ENCODE assay signal across 11 mouse cellular contexts in the genomic region with DNA sequence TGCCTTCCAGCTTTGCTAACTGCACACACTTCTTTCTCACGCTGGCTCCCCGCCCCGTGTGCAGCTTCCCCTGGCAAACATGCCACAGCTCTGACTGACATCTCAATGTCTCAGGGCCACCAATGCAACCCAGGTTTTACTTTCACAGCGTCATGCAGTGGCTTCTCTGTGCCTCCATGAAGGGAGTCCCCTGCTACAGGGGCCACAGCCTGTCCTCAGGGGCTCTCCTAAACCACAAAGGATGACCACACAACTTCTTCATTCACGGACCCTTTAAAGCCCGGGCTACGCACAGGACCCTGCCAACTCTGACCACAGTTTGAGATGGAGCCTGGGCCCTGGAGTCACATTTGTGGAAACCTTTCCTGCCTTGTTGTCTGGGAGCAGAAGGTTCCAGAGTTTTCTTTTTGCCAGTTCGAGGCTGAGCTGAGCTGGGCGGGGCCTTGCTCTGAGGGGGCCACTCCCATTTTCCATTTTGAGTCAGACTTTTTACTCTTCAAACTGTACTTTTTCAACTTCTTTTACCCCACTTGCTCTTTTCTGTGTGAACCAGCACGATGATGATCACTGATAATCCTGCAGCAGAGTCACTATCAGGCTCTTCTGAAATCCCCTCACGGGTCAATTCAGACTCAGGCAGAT.
DNase-seq lines count a peak whose midpoint lies in the region; ATAC-seq and TF ChIP-seq lines count a peak whose summit lies in the region.
"Had no signal": no experiment of that assay in that cellular context is flagged by ENCODE, and none has a peak within 500 bp of the region (broad histone marks: within the 10 kb centered on the region; RNA-seq: fewer than 3 reads in every experiment).

No protein-coding gene starts in this region.

- H3K36me3 ChIP-seq in liver, adult 2 months (ENCODE audit: control insufficient read depth, insufficient read depth, low read length), result no peaks in the 10 kb centered on the region
- no peaks in the 10 kb centered on the region for H3K36me3 ChIP-seq in liver, postnatal 0 days (replicated peaks; ENCODE audit: insufficient read depth, low read length)
- H3K36me3 ChIP-seq in midbrain, postnatal 0 days (ENCODE audit: insufficient read depth, low read length), result no peaks in the 10 kb centered on the region
- H3K36me3 ChIP-seq: liver, embryonic 12.5 days had no signal

- TF ChIP-seq POLR2A in liver, adult 2 months (IDR thresholded peaks at IDR 0.05; ENCODE audit: extremely low read depth, insufficient read depth, low read length), result no peak

- no peak for TF ChIP-seq CTCF in liver, adult 2 months (IDR thresholded peaks at IDR 0.05; ENCODE audit: low read depth, low read length)
- no peak for TF ChIP-seq CTCF in liver, postnatal 0 days (IDR thresholded peaks at IDR 0.05; ENCODE audit: low read depth)
- no peak for TF ChIP-seq CTCF in midbrain, postnatal 0 days (IDR thresholded peaks at IDR 0.05)

- peak overlapping the region; percentile 26; the same call in 1 of the 2 replicates for H3K27ac ChIP-seq in liver, adult 2 months (replicated peaks; ENCODE audit: insufficient read depth, low read depth, low read length)
- H3K27ac ChIP-seq in liver, postnatal 0 days (ENCODE audit: low read depth), result no peak overlapping the region
- H3K27ac ChIP-seq in midbrain, postnatal 0 days (ENCODE audit: low read depth, low read length), result no peak overlapping the region
- H3K27ac ChIP-seq: hindbrain, postnatal 0 days; liver, embryonic 12.5 days had no signal

- no peak for ATAC-seq in liver, postnatal 0 days
- ATAC-seq in common myeloid progenitor, adult 5-6 weeks (replicated peaks; ENCODE audit: low read depth, poor library complexity, severe bottlenecking), result peak; percentile 73
- no peak for ATAC-seq in midbrain, postnatal 0 days (ENCODE audit: low FRiP score)
- ATAC-seq: hindbrain, postnatal 0 days; liver, embryonic 12.5 days had no signal

- H3K27me3 ChIP-seq in liver, adult 2 months (ENCODE audit: control insufficient read depth, insufficient read depth, low read length), result no peaks in the 10 kb centered on the region
- H3K27me3 ChIP-seq in liver, postnatal 0 days (ENCODE audit: insufficient read depth, low read length), result no peaks in the 10 kb centered on the region
- H3K27me3 ChIP-seq in midbrain, postnatal 0 days (ENCODE audit: insufficient read depth, low read length), result no peaks in the 10 kb centered on the region
- H3K27me3 ChIP-seq: liver, embryonic 12.5 days had no signal

- no peaks in the 10 kb centered on the region for H3K4me1 ChIP-seq in liver, adult 2 months (ENCODE audit: control insufficient read depth, insufficient read depth, low read length)
- H3K4me1 ChIP-seq in liver, postnatal 0 days (ENCODE audit: insufficient read depth), result no peaks in the 10 kb centered on the region
- H3K4me1 ChIP-seq in midbrain, postnatal 0 days (ENCODE audit: insufficient read depth, low read length), result no peaks in the 10 kb centered on the region

- no peaks in the 10 kb centered on the region for H3K79me2 ChIP-seq in liver, adult 2 months (ENCODE audit: control insufficient read depth, insufficient read depth, low read length)

- no peak for DNase-seq in liver, adult 2 months (ENCODE audit: extremely low read depth, low read depth, low spot score)
- DNase-seq in liver, postnatal 0 days, result no peak
- peak; percentile 81 for DNase-seq in CD4-positive helper T cell, adult 2 months (ENCODE audit: low read depth, low spot score)
- peak; percentile 42 to 66 for DNase-seq in natural killer cell, adult 2 months (ENCODE audit: low spot score in 2 of 2)
- no peak for DNase-seq in midbrain, postnatal 0 days (ENCODE audit: low spot score)
- no peak for DNase-seq in cerebellum, adult 8-10 months
- DNase-seq: adrenal gland, postnatal 36 days had no signal

- 79% methylated on average over 11 of the region's 11 CpGs for WGBS in liver, adult 2 months
- WGBS in liver, postnatal 0 days (ENCODE audit: insufficient replicate concordance), result 47% methylated on average over 11 of the region's 11 CpGs
- WGBS in midbrain, postnatal 0 days, result 90% methylated on average over 11 of the region's 11 CpGs

- no peak overlapping the region for H3K9ac ChIP-seq in liver, adult 2 months (ENCODE audit: low read depth, low read length)
- H3K9ac ChIP-seq in liver, postnatal 0 days (replicated peaks), result no peak overlapping the region
- no peak overlapping the region for H3K9ac ChIP-seq in midbrain, postnatal 0 days (replicated peaks; ENCODE audit: low read length, poor library complexity, severe bottlenecking)
- H3K9ac ChIP-seq: liver, embryonic 12.5 days had no signal

- TF ChIP-seq EP300 in liver, postnatal 0 days (IDR thresholded peaks at IDR 0.05; ENCODE audit: low read depth), result no peak

- no peak overlapping the region for H3K4me3 ChIP-seq in liver, adult 2 months (ENCODE audit: insufficient read depth, low read depth, low read length)
- no peak overlapping the region for H3K4me3 ChIP-seq in liver, postnatal 0 days (ENCODE audit: low read depth, low read length)
- H3K4me3 ChIP-seq in midbrain, postnatal 0 days (ENCODE audit: low read depth, low read length), result no peak overlapping the region
- H3K4me3 ChIP-seq: erythroblast, embryonic 14.5 days; liver, embryonic 12.5 days had no signal

- H3K4me2 ChIP-seq in liver, postnatal 0 days (ENCODE audit: low read depth, low read length), result no peak overlapping the region
- no peak overlapping the region for H3K4me2 ChIP-seq in midbrain, postnatal 0 days (ENCODE audit: low read depth, low read length, poor library complexity, severe bottlenecking)
- H3K4me2 ChIP-seq: liver, embryonic 12.5 days had no signal

- H3K9me3 ChIP-seq in liver, postnatal 0 days (ENCODE audit: low read length), result no peaks in the 10 kb centered on the region
- H3K9me3 ChIP-seq in midbrain, postnatal 0 days (ENCODE audit: low read length), result no peaks in the 10 kb centered on the region
- H3K9me3 ChIP-seq: liver, embryonic 12.5 days had no signal

Comparison
In these comparisons a context has a peak if more than half of its experiments do, and no peak if none do; other contexts are left out.
1. DNase-seq: peak in CD4-positive helper T cell, adult 2 months (single experiment) and natural killer cell, adult 2 months (2 of 2); none in liver, adult 2 months (single experiment), liver, postnatal 0 days (single experiment), midbrain, postnatal 0 days (single experiment) and cerebellum, adult 8-10 months (single experiment).